Mouse (Mus musculus) c-Kit-positive CD71-negative TER-119-negative erythroid progenitor cells, embryonic 14.5 days (primary cell): Measurements from ENCODE around the gene Pkd2.

Experiments
- DNase-seq: peaks from one replicate; pipeline ENCODE4 v3.0.0-alpha.2; 2013; ENCODE audit warnings: low read depth

The Pkd2 gene

DNA sequence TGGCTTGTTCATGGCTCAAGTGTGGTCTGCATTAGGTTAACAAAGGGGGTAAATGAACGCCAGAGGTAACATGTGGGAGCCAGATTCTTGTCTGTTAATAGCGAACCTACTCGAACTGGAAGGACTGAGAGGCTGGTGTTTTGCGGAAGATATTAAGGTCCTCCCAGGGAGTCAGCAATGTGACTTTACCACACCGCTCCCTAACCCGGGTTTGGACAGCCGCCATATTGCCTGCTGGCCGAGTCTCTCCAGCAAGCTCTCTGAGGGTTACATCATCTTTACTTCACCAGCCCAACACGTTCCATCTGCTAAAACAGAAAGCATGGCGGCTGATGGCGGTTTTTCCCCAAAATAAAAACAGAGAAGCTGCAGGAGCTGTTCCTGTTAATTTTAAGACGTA lies 6.5 kb downstream of the Pkd2 start:
- no peak for DNase-seq

- DNase-seq, result no peak
Measured at GRCm38 (mm10) chr5:104466816-104467215, 7.6 kb downstream of the Pkd2 start.

DNA sequence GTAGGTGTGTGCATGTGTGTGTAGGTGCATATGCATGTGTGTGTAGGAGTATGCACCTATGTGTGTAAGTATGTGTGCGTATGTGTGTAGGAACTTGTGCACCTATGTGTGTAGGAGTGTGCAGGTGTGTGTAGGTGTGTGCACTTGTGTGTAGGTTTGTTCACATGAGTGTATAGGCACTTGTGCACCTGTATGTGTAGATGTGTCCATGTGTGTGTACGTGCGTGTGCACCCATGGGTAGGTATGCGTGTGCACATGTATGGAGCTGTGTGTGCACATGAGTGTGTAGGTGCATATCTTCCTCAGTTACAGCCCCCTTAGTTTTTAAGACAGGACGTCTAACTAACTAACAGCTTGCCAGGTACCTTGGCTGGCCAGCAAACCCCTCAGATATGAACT lies 9.3 kb downstream of the Pkd2 start:
- DNase-seq, result no peak

DNA sequence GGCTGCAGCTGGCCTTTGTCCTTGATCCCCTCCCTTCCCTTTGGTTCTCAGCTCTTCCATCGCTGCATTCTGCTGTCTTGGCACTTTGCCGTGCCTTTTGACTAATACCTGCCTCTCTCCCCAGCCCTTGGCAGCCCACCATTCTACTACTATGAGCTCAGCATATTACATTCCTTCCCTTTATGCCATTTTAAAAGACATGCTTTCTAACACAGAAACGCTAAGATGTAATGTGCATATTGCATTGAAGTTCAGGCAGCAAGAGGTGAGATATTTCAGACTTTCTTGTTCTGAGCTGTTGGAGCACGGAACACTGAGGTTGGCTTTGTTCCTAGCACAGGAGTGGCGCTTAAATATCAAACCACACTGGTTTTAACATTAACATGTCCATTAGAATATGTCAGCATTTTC lies 11.7 kb downstream of the Pkd2 start:
- DNase-seq, result no peak

GRCm38 (mm10) chr5:104472371-104472770 lies 13.1 kb downstream of the Pkd2 start:
- no peak for DNase-seq

DNA sequence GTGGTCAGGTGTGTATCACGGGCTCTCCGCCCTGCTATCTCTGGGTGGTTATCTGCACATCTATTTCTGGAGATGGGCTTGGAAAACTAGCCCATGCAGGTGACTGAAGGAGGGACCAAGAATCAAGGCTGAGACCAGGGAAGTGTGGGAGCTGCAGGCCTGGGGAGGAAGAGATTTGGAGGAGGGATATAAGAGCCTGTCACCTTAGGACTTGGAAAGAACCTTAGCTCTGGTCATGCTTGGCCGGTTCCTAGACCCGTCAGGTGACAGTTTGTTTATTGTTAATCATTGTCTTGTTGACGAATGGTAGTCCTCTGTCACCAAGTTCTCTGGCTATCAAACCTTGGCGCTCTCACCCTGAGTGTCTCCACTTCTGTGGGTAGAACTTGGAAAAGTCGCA lies 21.1 kb downstream of the Pkd2 start:
- no peak for DNase-seq

- DNase-seq, result no peak
Measured at GRCm38 (mm10) chr5:104482856-104483255, 23.6 kb downstream of the Pkd2 start.

GRCm38 (mm10) chr5:104491561-104491960 lies 32.3 kb downstream of the Pkd2 start:
- DNase-seq, result no peak

DNA sequence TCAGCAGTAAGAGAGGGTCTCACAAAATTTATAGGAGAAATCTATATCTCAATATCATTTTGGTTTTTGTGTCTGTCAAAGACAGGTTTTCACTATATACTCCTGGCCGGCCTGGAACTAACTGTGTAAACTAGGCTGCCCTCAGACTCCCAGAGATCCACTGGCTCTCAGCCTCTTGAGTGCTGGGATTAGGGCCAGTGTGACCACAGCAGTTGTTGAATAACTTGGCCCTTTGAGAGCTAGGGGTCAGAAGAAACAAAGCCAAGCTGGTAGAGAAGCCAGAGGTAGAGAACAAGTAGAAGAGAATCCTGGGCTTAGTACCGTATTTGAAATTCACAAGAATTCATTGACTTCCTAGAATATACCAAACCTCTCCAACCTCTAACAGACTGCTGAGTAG lies 45.6 kb downstream of the Pkd2 start:
- no peak for DNase-seq

DNA sequence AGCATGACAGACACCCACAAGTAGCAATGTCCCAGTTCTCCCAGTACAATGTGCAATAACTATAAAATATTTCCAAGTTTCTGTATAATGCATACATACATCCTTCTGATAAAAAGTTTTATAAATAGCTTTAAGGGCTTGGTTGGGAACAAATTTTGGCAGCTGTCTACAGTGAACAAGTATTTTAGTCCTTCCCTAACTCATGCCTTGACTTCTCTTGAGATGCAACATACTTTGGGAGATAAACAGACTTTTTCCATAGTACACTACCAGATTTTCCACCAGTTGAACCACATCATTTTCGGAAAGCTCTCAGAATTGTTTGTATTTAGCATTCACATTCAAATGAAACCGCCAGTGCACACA lies 48.6 kb downstream of the Pkd2 start:
- DNase-seq, result no peak

GRCm38 (mm10) chr5:104508195-104508891 lies 49.1 kb downstream of the Pkd2 start, which contains the start of gene BC005561:
TSS of gene BC005561 (plus strand) at chr5:104508352.
- DNase-seq, result peak; percentile 55

DNA sequence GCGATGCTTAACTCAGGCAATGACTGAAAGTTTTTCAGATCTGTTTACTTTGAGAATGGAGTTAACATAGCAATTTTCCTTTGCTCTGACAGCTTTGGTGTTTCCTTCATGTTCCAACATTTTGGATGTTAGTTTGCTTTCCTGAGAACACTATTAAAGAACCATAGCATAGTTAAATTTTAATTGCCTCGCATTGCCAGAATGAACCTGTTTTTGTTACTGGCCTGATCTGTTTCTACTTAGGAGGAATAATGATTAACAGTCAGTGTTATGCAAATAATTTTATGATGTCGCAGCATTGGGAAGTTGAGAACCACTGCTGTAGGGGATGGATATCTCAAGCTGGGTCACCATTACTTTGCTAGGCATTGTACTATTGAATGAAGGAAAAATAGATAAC lies 52.0 kb downstream of the Pkd2 start:
- no peak for DNase-seq

DNA sequence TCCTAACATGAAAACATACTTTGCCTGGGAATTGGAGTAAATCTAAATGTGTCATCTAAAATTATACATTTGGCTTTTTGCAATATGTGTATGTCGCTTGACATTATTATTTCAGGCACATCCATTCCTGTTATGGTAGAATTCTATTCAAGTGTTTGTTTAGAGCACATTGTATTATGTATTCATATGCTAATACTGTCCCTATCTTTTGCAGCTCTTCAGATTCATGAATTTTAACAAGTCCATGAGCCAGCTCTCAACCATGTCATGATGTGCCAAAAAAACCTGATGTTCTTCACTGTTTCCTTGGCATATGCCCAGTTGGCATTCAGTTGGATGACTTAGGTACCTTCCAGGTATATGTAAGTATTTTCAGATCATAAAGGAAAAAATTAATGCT lies 79.4 kb downstream of the Pkd2 start:
- DNase-seq, result no peak

GRCm38 (mm10) chr5:104539331-104539730 lies 80.1 kb downstream of the Pkd2 start:
- no peak for DNase-seq
